Mouse (Mus musculus): ENCODE measurements around the gene Zfp229. TPM values are rescaled to one million over a fixed set of nuclear protein-coding genes. Genes with fewer than 3 reads are reported as not detected.
"Not testable (repeated sequence)": the region's sequence is repeated elsewhere in the genome, so short reads cannot be mapped to it uniquely, and the experiment has no call there.

The Zfp229 gene
- polyA plus RNA-seq (2015; fragmentation: Nextera tagmentation; extraction: Ambion mirVana): 7.1 and 7.5 TPM in 2 replicates

DNA sequence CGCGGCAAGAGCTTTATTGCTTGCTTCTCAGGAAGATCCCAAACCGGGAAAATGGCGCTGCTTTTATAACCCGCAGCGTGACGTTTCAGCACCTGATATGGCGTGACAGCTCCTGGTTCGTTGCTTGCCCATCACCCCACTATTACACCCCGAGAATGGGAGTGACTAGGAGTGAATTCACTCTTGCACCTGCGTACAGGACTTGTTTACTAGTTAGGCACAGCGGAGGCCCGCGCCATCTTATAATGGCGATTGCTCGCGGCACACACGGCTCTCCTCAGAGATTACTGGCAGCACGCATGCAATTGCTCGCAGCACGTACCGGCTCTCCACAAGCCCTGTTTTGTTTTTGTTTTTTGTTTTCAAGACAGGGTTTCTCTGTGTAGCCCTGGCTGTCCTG is at the start of gene Zfp229:
TSS of gene Zfp229 (plus strand) at position 301 of the 400 bp plus-strand sequence.
- 94% methylated on average over 15 of the region's 22 CpGs for WGBS
- not testable (repeated sequence) for ATAC-seq (ENCODE audit: insufficient number of reproducible peaks, low FRiP score, low TSS enrichment, low read depth); H3K9ac ChIP-seq; H3K4me1 ChIP-seq; H3K27me3 ChIP-seq; H3K4me2 ChIP-seq; H3K36me3 ChIP-seq; H3K4me3 ChIP-seq; H3K27ac ChIP-seq; H3K9me3 ChIP-seq

DNA sequence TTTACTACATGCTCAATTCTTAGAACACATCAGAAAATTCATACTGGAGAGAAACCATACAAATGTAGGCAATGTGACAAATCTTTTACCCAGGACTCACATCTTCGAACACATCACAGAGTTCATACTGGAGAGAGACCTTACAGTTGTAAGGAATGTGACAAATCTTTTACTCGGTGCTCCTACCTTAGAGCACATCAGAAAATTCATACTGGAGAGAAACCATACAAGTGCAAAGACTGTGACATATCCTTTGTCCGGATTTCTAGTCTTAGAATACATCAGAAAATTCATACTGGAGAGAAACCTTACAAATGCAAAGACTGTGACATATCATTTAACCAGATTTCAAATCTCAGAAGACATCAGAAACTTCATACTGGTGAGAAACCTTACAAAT is 39.0 kb upstream of the Zfp229 start, which contains the start of gene Gm10226:
TSS of gene Gm10226 (plus strand) at position 301 of the 400 bp plus-strand sequence.
- no peak within 1 kb of the TSS for H3K4me2 ChIP-seq
- H3K4me1 ChIP-seq: no peaks in the 10 kb centered on the region
- H3K27ac ChIP-seq: no peak within 1 kb of the TSS
- no peaks in the 10 kb centered on the region for H3K27me3 ChIP-seq
- WGBS: 86% methylated on average over 3 of the region's 3 CpGs
- no peak within 1 kb of the TSS for H3K4me3 ChIP-seq
- no peaks in the 10 kb centered on the region for H3K9me3 ChIP-seq
- no peak within 1 kb of the TSS for H3K9ac ChIP-seq
- H3K36me3 ChIP-seq: peaks cover 17% of the 10 kb centered on the region
- ATAC-seq (ENCODE audit: insufficient number of reproducible peaks, low FRiP score, low TSS enrichment, low read depth): no peak

DNA sequence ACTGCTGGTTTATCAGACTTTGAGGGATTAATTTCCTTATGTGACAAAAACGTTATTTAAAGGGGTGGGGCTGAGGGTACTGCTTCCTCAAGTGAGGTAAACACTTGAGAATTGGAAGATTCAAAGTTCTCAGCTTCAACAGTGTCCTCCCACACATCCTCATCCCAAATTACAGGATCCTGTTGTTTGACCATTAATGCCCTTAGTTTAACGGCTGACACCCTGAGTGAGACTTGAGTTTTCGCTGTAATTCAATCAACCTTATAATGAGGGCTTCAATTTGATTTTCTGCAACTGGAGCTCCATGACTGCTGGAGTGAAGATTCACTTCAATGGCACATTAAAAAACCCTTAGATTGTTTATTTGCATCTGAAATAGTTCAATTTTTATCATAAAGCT is 37.3 kb upstream of the Zfp229 start:
- H3K9me3 ChIP-seq: no peaks in the 10 kb centered on the region
- H3K4me1 ChIP-seq: no peaks in the 10 kb centered on the region
- no peak overlapping the region for H3K4me2 ChIP-seq
- ATAC-seq (ENCODE audit: insufficient number of reproducible peaks, low FRiP score, low TSS enrichment, low read depth): no peak
- 71% methylated on average over 3 of the region's 3 CpGs for WGBS
- no peak overlapping the region for H3K27ac ChIP-seq
- H3K36me3 ChIP-seq: peaks cover 17% of the 10 kb centered on the region
- no peak overlapping the region for H3K9ac ChIP-seq
- H3K27me3 ChIP-seq: no peaks in the 10 kb centered on the region
- H3K4me3 ChIP-seq: no peak overlapping the region

DNA sequence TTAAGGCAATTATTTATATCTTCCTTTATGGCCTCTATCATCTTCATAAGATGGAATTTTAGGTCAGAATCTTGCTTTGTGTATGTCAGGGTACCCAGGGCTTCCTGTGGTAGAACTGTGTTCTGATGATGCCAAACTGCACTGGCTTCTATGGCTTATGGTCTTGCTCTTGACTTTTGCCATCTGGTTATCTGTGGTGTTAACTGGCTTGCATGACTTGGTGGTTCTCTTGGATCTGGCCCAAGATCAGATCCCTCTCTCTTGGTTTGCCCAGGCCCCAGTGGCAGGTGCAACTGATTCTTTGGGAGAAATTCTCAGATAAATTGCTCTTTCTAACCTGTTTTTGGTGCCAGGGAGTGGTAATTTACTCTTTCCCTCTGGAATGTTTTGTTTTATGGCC is 34.5 kb upstream of the Zfp229 start:
- H3K4me2 ChIP-seq: no peak overlapping the region
- no peaks in the 10 kb centered on the region for H3K27me3 ChIP-seq
- no peak overlapping the region for H3K9ac ChIP-seq
- no peaks in the 10 kb centered on the region for H3K9me3 ChIP-seq
- H3K36me3 ChIP-seq: peaks cover 1% of the 10 kb centered on the region; the same call in 1 of the 2 replicates
- no peak overlapping the region for H3K27ac ChIP-seq
- no peak for ATAC-seq (ENCODE audit: insufficient number of reproducible peaks, low FRiP score, low TSS enrichment, low read depth)
- H3K4me1 ChIP-seq: no peaks in the 10 kb centered on the region
- no peak overlapping the region for H3K4me3 ChIP-seq

- no peak overlapping the region for H3K4me3 ChIP-seq
- no peak overlapping the region for H3K27ac ChIP-seq
- H3K4me2 ChIP-seq: no peak overlapping the region
- no peaks in the 10 kb centered on the region for H3K9me3 ChIP-seq
- no peaks in the 10 kb centered on the region for H3K4me1 ChIP-seq
- H3K36me3 ChIP-seq: no peaks in the 10 kb centered on the region
- H3K27me3 ChIP-seq: no peaks in the 10 kb centered on the region
- 42% methylated on average over 5 of the region's 5 CpGs for WGBS
- H3K9ac ChIP-seq: no peak overlapping the region
- ATAC-seq (ENCODE audit: insufficient number of reproducible peaks, low FRiP score, low TSS enrichment, low read depth): no peak
These were observed 28.0 kb upstream of the Zfp229 start for GRCm38 (mm10) chr17:21702281-21703240.

DNA sequence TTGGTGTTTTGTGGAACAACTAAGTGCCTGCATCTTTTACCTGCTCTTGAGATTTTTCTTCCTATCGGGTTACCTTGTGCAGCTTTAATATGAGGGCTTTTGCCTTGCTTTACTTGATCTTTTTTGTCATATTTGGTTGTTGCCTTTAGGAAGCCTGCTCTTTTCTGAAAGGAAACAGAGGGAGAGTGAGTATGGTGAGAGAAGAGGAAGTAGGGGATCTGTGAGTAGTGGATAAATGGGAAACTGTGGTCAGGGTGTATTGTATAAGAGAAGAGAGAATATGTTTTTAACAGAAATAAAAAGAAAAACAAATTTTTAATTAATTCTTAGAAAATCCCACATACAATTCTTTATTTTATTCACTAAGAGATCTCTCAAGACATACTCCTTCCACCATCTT is 27.2 kb upstream of the Zfp229 start:
- Histone ChIP-seq H3K4me3 (no peak overlapping the region), H3K9ac (no peak overlapping the region), H3K27ac (no peak overlapping the region), H3K4me2 (no peak overlapping the region), H3K9me3 (no peaks in the 10 kb centered on the region), H3K36me3 (no peaks in the 10 kb centered on the region), H3K27me3 (no peaks in the 10 kb centered on the region), H3K4me1 (no peaks in the 10 kb centered on the region)
- 79% methylated on average over 1 of the region's 1 CpGs for whole genome bisulfite sequencing
- no peak for ATAC-seq (ENCODE audit: insufficient number of reproducible peaks, low FRiP score, low TSS enrichment, low read depth)

GRCm38 (mm10) chr17:21707343-21707996 is 23.1 kb upstream of the Zfp229 start, which contains the start of gene Zfp760:
Zfp760 (plus strand) TSS chr17:21707741.
- peak within 1 kb of the TSS; percentile 91 for H3K27ac ChIP-seq
- H3K4me3 ChIP-seq: peak within 1 kb of the TSS; percentile 65
- no peaks in the 10 kb centered on the region for H3K27me3 ChIP-seq
- peaks cover 8% of the 10 kb centered on the region; the same call in 1 of the 2 replicates for H3K36me3 ChIP-seq
- H3K4me2 ChIP-seq: peak within 1 kb of the TSS; percentile 47
- H3K9me3 ChIP-seq: no peaks in the 10 kb centered on the region
- WGBS: 4% methylated on average over 26 of the region's 26 CpGs
- H3K4me1 ChIP-seq: no peaks in the 10 kb centered on the region
- peak; percentile 95 for ATAC-seq (ENCODE audit: insufficient number of reproducible peaks, low FRiP score, low TSS enrichment, low read depth)
- peak within 1 kb of the TSS; percentile 53 for H3K9ac ChIP-seq

DNA sequence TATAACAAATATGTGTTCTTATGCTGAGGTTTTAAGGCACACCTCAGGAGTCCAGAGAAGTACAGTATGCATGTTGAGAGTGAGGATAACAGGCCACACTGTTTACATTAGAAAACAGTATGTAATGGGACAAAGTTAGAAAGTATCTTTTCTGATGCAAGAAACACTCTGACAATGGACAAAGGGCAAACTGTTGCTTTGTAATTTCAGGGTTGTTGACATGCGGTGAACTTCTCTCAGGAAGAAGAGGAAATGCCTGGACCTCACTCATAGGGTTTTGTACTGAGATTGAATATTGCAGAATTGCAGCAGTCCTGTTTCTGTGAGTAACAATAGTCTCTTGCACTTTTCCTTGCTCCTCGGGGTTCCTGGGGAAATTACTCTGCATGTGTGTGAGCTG is 22.2 kb upstream of the Zfp229 start:
- no peak for ATAC-seq (ENCODE audit: insufficient number of reproducible peaks, low FRiP score, low TSS enrichment, low read depth)

GRCm38 (mm10) chr17:21733049-21733448 is 2.5 kb downstream of the Zfp229 start:
- peak overlapping the region; percentile 71 for H3K4me3 ChIP-seq
- no peak overlapping the region for H3K9ac ChIP-seq
- no peaks in the 10 kb centered on the region for H3K27me3 ChIP-seq
- H3K27ac ChIP-seq: peak overlapping the region; percentile 89; the same call in 1 of the 2 replicates
- no peaks in the 10 kb centered on the region for H3K9me3 ChIP-seq
- 87% methylated on average over 4 of the region's 4 CpGs for WGBS
- ATAC-seq (ENCODE audit: insufficient number of reproducible peaks, low FRiP score, low TSS enrichment, low read depth): no peak
- peaks cover 9% of the 10 kb centered on the region; the same call in 1 of the 2 replicates for H3K36me3 ChIP-seq
- peak overlapping the region; percentile 46 for H3K4me2 ChIP-seq
- peaks cover 7% of the 10 kb centered on the region for H3K4me1 ChIP-seq

More for the DNA sequence above, 22.2 kb upstream of the Zfp229 start:
- H3K4me3 ChIP-seq: peak overlapping the region; percentile 65
- peaks cover 10% of the 10 kb centered on the region; the same call in 1 of the 2 replicates for H3K36me3 ChIP-seq
- H3K4me2 ChIP-seq: peak overlapping the region; percentile 47
- WGBS: 36% methylated on average over 2 of the region's 2 CpGs
- no peaks in the 10 kb centered on the region for H3K27me3 ChIP-seq
- H3K27ac ChIP-seq: no peak overlapping the region
- H3K9me3 ChIP-seq: no peaks in the 10 kb centered on the region
- H3K9ac ChIP-seq: no peak overlapping the region
- H3K4me1 ChIP-seq: no peaks in the 10 kb centered on the region

DNA sequence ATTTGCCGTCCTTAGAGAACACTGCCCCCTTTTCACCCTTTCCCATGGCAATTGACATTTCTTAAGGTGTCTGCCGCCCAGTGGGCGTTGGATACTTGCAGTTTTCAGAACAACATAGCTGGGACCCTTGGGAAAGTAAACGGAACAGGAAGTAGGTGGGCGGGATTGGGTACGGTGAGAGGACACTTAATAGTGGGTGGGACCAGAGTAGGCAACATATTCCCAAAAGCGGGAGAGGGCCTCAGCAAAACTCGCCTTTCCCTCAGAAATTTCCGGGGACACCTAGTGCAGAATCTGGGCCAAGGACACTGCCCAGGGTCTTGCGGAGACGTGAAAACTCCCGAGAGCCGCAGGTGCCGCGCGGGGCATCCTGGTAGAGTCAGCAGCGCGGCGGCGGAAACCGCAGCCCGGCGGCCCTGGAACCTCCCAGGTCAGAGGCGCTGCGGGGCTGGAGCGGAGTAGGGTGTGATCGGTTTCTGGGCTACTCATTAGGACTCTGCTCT is 3.0 kb downstream of the Zfp229 start:
- Histone ChIP-seq H3K9ac (peak overlapping the region; percentile 65), H3K27ac (peak overlapping the region; percentile 89), H3K4me2 (peak overlapping the region; percentile 46), H3K4me3 (peak overlapping the region; percentile 71), H3K4me1 (peaks cover 7% of the 10 kb centered on the region), H3K36me3 (peaks cover 11% of the 10 kb centered on the region; the same call in 1 of the 2 replicates), H3K9me3 (no peaks in the 10 kb centered on the region), H3K27me3 (no peaks in the 10 kb centered on the region)
- 0% methylated on average over 27 of the region's 27 CpGs for WGBS
- peak; percentile 93 for ATAC-seq (ENCODE audit: insufficient number of reproducible peaks, low FRiP score, low TSS enrichment, low read depth)

DNA sequence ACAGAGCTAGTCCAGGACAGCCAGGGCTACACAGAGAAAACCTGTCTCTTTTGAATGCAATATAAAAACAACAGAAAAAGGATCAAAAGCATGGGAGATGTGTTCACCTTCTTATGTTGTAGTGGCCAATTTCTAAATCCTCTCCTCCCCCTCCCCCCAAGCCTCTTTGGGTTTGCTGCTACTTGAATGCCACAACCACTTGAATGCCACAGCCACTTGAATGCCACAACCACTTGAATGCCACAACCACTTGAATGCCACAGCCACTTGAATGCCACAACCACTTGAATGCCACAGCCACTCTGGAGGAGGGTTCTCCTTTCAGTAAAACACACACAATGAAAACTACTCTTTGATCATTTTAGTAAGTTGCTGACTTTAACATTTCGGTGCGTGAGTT is 22.2 kb downstream of the Zfp229 start:
- Histone ChIP-seq H3K9ac (no peak overlapping the region), H3K4me2 (no peak overlapping the region), H3K27me3 (no peaks in the 10 kb centered on the region), H3K27ac (no peak overlapping the region), H3K9me3 (no peaks in the 10 kb centered on the region), H3K4me1 (peaks cover 4% of the 10 kb centered on the region; the same call in 1 of the 2 replicates), H3K36me3 (no peaks in the 10 kb centered on the region), H3K4me3 (no peak overlapping the region)
- no peak for ATAC-seq (ENCODE audit: insufficient number of reproducible peaks, low FRiP score, low TSS enrichment, low read depth)
- 75% methylated on average over 2 of the region's 2 CpGs for WGBS

Data from limb, embryonic 15.5 days (tissue).